Mouse (Mus musculus) cerebellum, postnatal 4 days (tissue): ENCODE results near the gene Sh2b1.
A peak's percentile ranks its signal among the peaks of the same experiment; 100 is the strongest.
"Not testable (repeated sequence)": the region's sequence is repeated elsewhere in the genome, so short reads cannot be mapped to it uniquely, and the experiment has no call there.

ENCODE experiments used
- DNase-seq, 2 experiments: peaks; one replicate each; pipeline ENCODE4 v3.0.0; 2022; ENCODE audit warnings: low spot score in 2 of 2, mixed read lengths in 1 of 2

Sh2b1 gene

DNA sequence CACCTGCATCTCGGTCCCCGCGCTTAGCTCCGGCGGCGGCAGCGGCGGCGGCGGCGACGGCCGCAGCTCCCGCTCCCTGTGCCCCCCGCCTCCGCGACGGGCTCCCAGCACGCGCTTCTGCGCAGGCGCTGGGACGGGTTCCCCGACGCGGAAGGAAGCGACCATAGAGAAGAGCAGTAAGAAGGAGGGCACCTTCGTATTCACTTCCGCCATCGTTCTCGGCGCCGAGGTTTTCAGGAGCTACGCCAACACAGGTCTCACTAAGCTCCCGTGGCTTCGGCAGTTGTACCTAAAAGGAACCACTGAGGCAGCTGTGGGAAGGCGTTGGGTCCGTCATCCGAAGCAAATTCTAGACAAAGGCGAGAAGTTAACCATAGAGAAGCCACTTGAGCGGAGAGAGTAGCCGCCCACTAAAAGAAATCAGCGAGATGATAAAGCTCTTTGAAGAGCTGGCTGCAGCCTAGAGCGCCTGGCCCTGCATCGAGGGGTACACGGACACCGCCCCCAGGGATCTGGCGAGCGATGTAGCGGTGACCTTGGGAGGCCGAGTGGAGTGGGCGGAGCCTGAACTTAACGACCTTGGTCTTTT is at the start of gene Sh2b1:
Gene Sh2b1 (minus strand): TSS at position 432 of the 589 bp plus-strand sequence.
- peak; percentile 66 to 87 for DNase-seq

- DNase-seq: no peak
Measured at GRCm38 (mm10) chr7:126523316-126523715, 48.1 kb upstream of the Sh2b1 start.

DNA sequence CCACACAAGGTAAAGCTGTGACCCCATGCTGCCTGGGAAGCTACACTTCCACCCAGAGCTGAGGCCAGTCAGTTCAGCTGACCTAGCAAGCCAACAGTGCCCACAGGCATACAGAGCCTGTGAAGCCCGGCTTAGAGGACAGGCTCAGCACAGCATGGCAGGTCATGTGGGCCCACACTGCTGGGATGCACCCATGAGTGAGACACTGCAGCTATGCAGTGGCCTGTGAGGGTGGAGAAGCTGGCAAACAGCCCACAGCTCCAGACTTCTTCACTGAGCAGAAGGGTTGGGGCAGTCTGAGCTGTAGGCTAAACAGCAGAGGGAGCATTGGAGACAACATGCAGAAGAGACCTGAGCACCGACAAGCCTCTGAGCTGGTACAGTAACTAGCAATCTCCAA is 44.3 kb upstream of the Sh2b1 start:
- peak in 1 of 2 experiments; percentile 18 for DNase-seq

DNA sequence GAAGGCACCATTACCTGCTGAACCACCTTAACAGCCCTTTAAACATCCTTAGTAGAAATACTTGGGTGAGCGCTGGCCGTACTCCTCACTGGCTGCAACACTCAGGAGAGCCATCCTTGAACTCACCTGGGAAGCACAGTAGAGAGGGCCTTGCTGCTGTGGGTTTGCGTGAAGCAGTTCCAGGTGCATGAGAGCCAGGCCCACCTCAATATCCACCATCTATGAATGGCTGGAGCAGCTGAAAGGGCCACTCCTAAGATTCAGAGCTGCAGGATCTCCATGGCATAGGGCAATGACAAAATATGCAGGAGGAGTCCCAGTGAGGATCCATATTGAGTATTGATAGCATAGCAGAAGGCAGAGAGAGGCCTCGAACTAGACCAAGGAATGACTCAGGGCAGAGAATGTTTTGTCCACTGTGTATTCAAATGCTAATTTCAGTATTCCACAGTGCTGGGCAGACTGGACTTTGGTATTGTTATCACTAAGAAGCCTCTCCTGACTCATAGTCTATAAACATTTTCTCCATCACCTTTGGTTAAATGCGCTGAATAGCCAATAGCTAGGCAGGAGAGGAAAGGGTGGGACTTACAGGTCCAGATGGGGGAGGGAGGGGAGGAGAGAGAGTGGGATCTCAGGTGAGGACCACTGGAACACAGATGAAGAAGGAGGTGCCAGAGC is 43.2 kb upstream of the Sh2b1 start:
- DNase-seq: no peak

- no peak for DNase-seq
Measured at GRCm38 (mm10) chr7:126511287-126511686, 36.1 kb upstream of the Sh2b1 start.

DNA sequence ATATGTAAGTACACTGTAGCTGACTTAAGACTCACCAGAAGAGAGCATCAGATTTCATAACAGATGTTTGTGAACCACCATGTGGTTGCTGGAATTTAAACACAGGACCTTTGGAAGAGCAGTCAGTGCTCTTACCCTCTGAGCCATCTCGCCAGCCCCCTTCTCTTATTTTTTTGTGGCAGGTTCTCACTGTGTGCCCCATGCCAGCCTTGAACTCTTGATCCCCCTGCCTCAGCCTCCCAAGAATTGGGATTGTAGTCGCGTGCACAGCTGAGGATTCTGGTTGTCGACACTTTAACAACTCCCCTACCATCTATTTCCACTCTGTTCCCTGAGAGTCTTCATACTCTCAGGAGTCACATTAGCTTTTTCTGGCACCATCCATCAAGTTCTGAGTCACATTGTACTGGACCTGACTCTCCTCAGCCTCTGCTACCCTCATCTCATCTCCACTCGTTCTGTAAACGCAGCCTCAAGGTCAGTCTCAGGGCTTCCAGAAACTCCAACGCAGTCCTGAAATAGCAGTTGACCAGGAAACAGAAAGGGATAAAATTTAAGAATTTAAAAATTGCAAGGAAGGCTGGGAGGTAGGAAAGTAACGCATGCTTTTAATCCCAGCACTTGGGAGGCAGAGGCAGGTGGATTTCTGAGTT is 32.0 kb upstream of the Sh2b1 start:
- DNase-seq: no peak

DNA sequence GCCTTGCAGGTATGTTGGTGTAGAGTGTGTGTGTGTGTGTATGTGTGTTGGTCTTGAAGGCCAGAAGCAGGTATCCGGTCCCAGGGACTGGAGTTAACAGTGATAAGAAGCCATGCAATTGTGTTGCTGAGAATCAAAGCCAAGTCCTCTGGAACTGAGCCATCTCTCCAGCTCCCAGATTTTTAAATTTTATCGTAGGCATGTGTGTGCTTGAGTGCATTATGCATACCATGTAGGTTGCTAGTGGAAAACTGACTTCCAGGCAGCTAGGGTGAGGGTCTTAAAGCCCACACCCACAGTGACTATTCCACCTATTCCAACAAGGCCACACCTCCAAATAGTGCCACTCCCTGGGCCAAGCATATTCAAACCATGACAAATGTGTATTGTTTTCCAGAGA is 29.7 kb upstream of the Sh2b1 start:
- DNase-seq: no peak

DNA sequence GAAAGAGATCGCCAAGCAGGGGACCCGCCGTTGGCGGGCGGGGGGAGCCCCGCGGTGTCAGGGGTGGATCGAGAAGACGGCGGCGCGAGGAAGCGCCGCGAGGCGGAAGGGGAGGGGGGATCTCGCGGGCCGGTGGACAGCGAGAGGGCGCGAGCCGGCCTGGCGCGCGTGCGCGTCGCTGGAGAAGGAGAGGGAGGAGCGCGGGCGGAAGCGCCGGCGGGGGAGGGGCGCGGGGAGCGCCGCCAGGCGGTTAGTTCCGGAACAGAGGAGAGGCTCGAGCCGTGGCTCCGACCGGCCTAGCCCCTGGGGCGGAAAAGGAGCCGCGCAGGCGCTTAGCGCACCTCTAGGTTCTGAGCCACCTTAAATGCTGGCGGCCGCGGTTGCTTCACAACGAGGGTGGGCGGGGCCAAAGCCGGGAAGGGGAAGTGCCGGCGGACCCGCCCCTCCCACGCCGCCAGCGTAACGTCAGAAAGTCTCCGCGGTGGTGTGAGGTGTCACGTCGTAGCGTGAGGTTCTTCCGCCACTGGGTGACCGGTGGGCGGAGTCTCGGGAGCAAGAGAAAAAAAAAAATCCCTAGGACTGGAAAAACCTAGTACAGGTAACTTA is 28.2 kb upstream of the Sh2b1 start, which contains the start of gene Atxn2l:
Gene Atxn2l (minus strand): TSS at position 165 of the 606 bp plus-strand sequence.
- DNase-seq: peak; percentile 99

GRCm38 (mm10) chr7:126502751-126503150 is 27.5 kb upstream of the Sh2b1 start:
- no peak for DNase-seq

GRCm38 (mm10) chr7:126502023-126502741 is 27.0 kb upstream of the Sh2b1 start:
- peak; percentile 86 to 94 for DNase-seq

GRCm38 (mm10) chr7:126501684-126502022 is 26.4 kb upstream of the Sh2b1 start:
- DNase-seq: no peak

GRCm38 (mm10) chr7:126499416-126499815 is 24.2 kb upstream of the Sh2b1 start:
- DNase-seq: no peak

GRCm38 (mm10) chr7:126497966-126498365 is 22.7 kb upstream of the Sh2b1 start:
- DNase-seq: no peak

- DNase-seq: no peak
Measured at GRCm38 (mm10) chr7:126496475-126496874, 21.3 kb upstream of the Sh2b1 start.

DNA sequence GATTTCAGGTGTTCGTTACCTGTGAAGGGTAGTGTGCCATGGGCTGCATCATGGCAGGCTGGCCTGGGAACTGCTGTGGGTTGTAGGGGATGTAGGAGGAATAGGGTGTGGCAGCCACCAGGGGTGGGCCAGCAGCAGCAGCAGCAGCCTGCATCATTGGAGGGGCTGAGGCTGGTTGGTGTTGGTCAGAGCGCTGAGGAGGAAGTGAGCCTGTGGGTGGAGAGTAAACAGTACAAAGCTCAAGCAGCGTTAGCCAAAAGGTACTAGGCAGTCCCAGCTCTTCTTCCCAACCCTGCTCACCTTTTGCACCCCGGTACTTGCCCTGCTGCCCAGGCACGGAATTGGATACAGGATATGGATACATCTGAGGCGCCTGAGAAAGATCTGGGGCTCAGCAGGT is 18.9 kb upstream of the Sh2b1 start:
- DNase-seq: no peak

GRCm38 (mm10) chr7:126491973-126492372 is 16.7 kb upstream of the Sh2b1 start:
- DNase-seq: no peak

DNA sequence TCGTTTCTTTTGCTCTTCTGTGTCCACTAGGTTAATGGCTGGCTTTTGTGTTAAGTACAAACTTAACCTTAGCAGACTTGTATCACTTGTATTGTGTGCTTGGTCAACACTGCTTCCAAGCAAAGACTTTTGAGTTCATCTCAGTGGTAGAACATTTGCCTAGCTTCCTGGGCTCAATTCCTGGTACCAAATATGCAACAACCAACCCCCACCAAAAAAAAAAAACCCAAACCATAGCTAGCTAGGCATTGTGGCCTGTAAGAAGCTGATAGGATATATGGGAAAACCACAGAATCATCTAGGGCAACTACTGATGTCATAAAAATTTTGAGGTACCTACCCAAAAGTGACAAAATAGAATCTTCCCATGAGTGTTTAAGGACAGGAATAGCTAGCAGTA is 15.8 kb upstream of the Sh2b1 start:
- DNase-seq: no peak

- not testable (repeated sequence) for DNase-seq
Measured at GRCm38 (mm10) chr7:126487617-126488385, 12.6 kb upstream of the Sh2b1 start.

GRCm38 (mm10) chr7:126487052-126487483 is 11.8 kb upstream of the Sh2b1 start, which contains the start of gene Tufm:
Gene Tufm (plus strand): TSS chr7:126487361.
- DNase-seq: peak; percentile 82 to 90

- peak in 1 of 2 experiments; percentile 51 for DNase-seq
Measured at GRCm38 (mm10) chr7:126482392-126482871, 7.2 kb upstream of the Sh2b1 start.

- no peak for DNase-seq
Measured at GRCm38 (mm10) chr7:126481699-126482098, 6.5 kb upstream of the Sh2b1 start.
